Mouse (Mus musculus): ENCODE results near the gene Nckap5.

Gene Nckap5

GRCm38 (mm10) chr1:126560931-126561330 is 269.7 kb downstream of the Nckap5 start:
- DNase-seq (ENCODE audit: extremely low spot score), result no peak

GRCm38 (mm10) chr1:126557791-126558294 is 272.8 kb downstream of the Nckap5 start:
- no peak for DNase-seq (ENCODE audit: extremely low spot score)

DNA sequence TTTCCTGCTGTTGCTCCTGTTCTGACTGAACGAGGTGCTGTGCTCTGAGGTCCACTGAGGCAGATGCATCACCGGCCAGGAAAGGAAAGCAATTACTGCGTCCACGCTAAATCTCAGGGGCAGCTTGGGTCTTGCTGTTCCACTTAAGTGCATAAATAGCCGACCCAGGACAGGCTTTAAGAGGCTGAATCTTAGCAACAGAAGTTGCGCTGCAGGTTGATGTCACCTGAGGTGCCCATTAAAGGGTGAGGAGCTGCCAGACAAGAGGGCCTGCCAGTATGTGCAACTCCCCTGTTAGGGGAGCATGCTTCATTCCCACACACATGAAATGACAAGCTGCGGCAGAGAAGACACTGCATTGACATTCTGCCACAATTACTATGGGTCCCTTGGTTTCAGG is 282.6 kb downstream of the Nckap5 start:
- no peak for DNase-seq (ENCODE audit: extremely low spot score)

GRCm38 (mm10) chr1:126544471-126544870 is 286.1 kb downstream of the Nckap5 start:
- no peak for DNase-seq (ENCODE audit: extremely low spot score)

- no peak for DNase-seq (ENCODE audit: extremely low spot score)
Observed at GRCm38 (mm10) chr1:126537223-126537757, 293.3 kb downstream of the Nckap5 start.

GRCm38 (mm10) chr1:126535527-126535926 is 295.1 kb downstream of the Nckap5 start:
- no peak for DNase-seq (ENCODE audit: extremely low spot score)

DNA sequence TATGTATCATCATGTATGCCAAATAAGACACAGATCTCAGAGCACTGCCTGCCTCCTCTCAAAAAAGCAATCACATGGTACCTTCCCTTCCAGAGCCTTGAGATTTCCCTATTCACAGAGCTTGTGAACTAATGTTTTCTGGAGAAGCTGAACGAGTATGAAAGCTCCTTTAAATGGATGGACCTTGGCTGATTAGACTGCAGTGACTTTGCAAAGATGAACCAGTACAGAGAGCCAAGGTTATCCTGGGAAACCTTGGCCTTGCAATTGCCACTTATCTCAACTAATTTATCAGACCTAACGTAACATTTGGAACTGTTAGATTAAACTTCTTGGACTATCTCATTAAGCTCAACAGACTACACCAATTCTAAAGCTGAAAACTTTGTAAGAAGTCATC is 296.6 kb downstream of the Nckap5 start:
- DNase-seq (ENCODE audit: extremely low spot score), result no peak

GRCm38 (mm10) chr1:126528043-126528598 is 302.5 kb downstream of the Nckap5 start:
- DNase-seq (ENCODE audit: extremely low spot score), result no peak

GRCm38 (mm10) chr1:126518067-126518466 is 312.5 kb downstream of the Nckap5 start:
- DNase-seq (ENCODE audit: extremely low spot score), result no peak

DNA sequence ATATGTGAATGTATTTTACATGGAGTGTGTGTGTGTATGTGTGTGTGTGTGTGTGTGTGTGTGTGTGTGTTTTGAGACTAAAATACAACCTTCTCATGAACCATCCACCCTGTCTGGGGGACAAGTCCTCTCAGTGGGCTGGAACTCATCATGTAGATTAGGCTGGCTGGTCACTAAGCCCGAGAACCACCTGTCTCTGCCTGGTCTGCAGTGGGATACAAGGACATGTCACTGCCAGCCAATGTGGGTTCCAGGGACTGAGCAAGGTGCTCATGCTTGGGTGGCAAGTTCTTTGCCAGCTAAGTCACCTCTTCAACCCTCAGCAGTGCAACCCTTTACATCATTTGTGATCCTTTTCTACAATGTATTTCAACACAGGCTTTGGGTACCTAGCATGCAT is 313.2 kb downstream of the Nckap5 start:
- no peak for DNase-seq (ENCODE audit: extremely low spot score)

- DNase-seq (ENCODE audit: extremely low spot score), result no peak
Observed at GRCm38 (mm10) chr1:126515054-126515756, 315.4 kb downstream of the Nckap5 start.

- DNase-seq (ENCODE audit: extremely low spot score), result peak; percentile 33
Observed at GRCm38 (mm10) chr1:126511835-126512445, 318.7 kb downstream of the Nckap5 start.

DNA sequence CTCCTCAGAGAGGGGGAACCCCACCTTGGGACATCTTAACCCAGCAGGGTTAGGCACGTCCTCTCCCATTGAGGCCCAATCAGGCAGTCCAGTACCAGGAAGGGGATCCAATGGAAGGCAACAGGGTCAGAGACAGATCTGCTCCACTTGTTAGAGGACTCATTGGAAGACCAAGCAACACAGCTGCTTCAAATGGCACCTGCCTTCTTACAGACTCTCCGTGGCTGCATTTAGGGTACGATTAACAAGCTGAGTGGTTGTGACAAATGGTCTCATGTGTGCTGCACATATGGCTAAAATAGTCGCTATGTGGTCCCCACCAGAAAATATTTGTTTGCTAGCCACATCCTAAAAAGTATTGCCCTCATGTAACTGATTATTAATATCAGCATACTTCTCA is 325.9 kb downstream of the Nckap5 start:
- no peak for DNase-seq (ENCODE audit: extremely low spot score)

- no peak for DNase-seq (ENCODE audit: extremely low spot score)
Observed at GRCm38 (mm10) chr1:126502741-126503140, 327.9 kb downstream of the Nckap5 start.

DNA sequence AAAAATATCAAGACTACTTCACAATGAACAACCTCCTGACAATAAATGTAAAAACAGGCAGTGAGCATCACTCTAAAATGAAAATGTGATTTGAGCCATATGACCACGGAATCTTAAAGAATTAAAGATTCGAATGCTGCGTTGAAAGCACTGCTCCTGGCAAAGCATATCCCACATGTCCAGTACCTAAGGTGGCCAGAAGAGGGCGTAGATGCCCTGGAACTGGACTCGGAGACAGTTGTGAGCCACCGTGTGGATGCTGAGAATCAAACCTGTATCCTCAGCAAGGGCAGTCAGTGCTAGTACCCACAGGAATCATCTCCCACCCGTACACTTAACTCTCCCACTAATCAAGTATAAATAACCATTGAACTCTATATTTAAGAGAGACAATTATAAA is 333.9 kb downstream of the Nckap5 start:
- DNase-seq (ENCODE audit: extremely low spot score), result no peak

- peak; percentile 52 for DNase-seq (ENCODE audit: extremely low spot score)
Observed at GRCm38 (mm10) chr1:126492206-126493071, 338.2 kb downstream of the Nckap5 start.

DNA sequence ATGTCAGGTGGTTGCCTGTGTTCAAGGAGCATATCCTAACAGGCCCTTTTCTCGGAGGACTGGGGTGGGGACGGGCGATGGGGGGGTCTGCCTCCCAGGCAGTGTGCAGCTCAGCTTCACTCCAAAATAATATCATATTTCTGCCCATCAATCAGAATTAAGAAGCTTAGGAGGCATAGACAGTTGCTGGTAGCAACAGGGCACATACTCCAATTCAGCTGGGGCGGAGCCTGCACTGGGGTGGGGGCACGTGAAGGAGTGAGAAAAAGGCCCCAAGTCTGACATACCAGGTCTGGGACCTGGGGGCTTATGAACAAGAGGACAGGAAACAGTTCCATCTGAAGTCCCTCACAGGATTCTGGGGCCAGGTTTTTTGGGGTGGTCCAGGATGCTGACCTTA is 339.2 kb downstream of the Nckap5 start:
- DNase-seq (ENCODE audit: extremely low spot score), result no peak

DNA sequence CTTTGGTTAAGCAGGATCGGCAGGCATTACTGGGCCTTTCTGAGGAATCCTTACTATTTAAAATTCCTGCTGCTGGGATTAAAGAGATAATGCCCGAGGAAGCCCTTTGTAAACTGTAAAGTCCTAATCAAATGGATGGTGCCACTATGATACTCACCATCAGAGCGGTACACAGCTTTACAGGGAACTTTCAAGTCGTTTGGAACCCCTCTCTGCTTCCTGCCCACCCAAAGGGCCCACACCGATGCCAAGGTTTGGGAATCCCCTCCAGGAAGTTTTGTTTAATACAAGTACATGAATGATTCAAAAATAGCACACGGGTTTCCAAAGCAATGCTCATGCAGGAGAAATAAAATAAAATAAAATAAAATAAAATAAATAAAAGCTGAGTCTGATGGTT is 340.3 kb downstream of the Nckap5 start:
- DNase-seq (ENCODE audit: extremely low spot score), result no peak

GRCm38 (mm10) chr1:126484664-126485087 is 345.9 kb downstream of the Nckap5 start:
- no peak for DNase-seq (ENCODE audit: extremely low spot score)

- DNase-seq (ENCODE audit: extremely low spot score), result no peak
Observed at GRCm38 (mm10) chr1:126483665-126484064, 346.9 kb downstream of the Nckap5 start.

DNA sequence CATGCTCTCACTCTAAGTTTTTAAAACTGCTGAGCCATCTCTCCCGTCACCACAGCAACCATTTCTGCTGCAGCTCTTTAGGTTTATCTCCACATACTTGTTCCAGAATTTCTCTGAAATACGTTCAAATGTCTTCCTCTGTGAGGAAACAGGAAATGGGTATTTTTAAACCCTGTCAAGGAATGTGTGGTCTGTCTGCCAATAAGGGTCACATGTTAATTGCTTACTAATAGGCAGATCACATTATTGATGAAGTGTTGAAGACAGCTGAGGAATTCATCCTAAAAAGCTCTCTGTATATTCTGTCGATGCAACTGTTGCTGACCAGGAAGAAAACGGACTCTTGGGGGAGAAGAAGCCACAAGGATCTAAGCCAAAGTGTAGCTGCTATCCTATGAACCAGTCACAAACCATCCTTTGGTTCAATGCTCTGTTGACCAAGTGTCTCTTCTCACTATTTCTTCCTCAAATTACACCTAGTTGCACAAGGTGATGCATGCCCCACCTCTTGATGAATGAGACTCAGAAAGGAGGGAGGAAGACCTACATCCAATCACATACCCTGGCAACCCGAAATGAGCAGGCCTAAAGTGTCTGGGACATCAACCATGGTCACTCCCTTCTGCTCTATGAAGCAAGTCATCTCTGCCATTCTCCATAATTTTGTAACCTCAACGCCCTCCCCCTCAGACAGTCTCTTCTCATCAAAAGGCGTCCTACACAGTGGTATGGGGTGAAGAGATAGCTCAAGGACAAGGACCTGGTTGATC is 349.0 kb downstream of the Nckap5 start:
- no peak for DNase-seq (ENCODE audit: extremely low spot score)

All from embryo, embryonic 9.5 days (tissue).